Mouse (Mus musculus) thymus, postnatal 0 days (tissue): Measurements from ENCODE around the gene Fam189a1. TPM values are rescaled to one million over a fixed set of nuclear protein-coding genes. Genes with fewer than 3 reads are reported as not detected.

ENCODE experiments used
- DNase-seq: peaks from one replicate; pipeline ENCODE4 v3.0.0-alpha.2; 2015; ENCODE audit warnings: low spot score
- polyA plus RNA-seq: library from polyadenylated mRNA; unstranded; fragments of >200 nt; fragmentation: Nextera tagmentation; extraction: Ambion mirVana; gene quantifications from 2 replicates; pipeline ENCODE4 v1.2.1, GENCODE M21; 2015

The Fam189a1 gene
- polyA plus RNA-seq, 1 experiment from 2014 or later, result 0.12 TPM

- no peak for DNase-seq
These were observed 272.0 kb downstream of the Fam189a1 start for GRCm38 (mm10) chr7:64884187-64884862.

DNA sequence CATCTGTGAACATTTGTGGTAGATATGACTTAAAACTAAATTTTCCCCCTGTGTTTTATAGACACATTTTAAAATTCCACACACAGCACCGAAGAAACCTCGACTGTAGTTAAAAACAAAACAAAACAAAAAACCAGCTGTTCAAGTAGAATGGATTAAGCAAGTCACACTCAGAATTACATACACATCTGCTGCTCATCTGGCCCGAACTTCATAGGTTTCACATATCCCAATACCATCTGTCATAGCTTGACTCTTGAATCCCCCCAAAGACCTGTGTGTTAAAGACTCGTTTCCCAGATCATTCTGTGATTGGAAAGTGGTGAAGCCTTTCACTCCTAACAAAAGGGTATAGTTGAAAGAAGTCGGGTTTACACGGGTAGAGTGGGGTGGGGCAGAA lies 274.1 kb downstream of the Fam189a1 start:
- no peak for DNase-seq

- no peak for DNase-seq
These were observed 275.0 kb downstream of the Fam189a1 start for GRCm38 (mm10) chr7:64881387-64881786.

GRCm38 (mm10) chr7:64880415-64880814 lies 276.0 kb downstream of the Fam189a1 start:
- no peak for DNase-seq

GRCm38 (mm10) chr7:64874941-64875340 lies 281.4 kb downstream of the Fam189a1 start:
- DNase-seq, result no peak

DNA sequence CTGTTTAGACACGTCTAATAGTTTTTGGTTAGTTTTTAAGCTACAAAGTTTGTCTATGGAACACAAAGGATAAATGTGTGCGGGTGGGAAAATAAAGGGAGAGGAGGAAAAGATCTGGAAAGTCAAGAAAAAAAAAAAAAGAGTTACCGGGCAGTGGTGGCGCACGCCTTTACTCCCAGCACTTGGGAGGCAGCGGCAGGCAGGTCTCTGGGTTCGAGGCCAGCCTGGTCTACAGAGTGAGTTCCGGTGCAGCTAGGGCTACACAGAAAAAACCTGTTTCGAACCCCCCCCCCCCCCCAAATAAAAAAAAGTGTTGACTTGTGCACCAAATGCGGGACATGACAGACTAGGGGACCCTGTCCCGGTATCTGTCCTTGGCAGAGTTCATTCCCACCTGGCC lies 283.1 kb downstream of the Fam189a1 start:
- no peak for DNase-seq

DNA sequence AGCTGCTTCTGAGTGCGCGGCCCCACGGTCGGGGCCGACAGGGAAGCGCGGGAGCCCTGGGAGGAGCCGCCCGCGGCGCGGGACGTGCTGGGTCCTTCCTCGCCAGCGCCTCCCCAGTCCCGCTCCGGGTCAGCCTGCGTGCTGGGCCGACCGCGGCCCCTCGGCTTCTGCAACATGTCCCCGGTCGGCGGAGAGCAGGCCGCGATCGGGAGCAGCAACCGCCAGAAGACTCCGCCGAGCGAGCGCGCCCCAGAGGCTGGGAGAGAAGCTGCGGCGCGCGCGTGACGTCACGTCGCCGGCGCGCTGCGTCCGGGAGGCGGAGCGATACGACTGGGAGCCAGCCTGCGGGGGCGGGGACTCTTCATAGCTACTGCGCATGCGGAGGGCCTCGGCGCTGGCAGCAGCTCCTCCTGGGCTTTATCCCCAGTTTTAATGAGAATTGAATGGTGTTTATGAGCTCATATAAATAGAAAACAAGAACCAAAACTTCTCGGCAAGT lies 283.6 kb downstream of the Fam189a1 start, which contains the start of gene Nsmce3:
TSS of gene Nsmce3 (minus strand) at position 255 of the 499 bp plus-strand sequence.
- peak; percentile 96 for DNase-seq

GRCm38 (mm10) chr7:64871987-64872742 lies 284.2 kb downstream of the Fam189a1 start:
- peak; percentile 51 for DNase-seq

- no peak for DNase-seq
These were observed 286.8 kb downstream of the Fam189a1 start for GRCm38 (mm10) chr7:64869549-64870065.

DNA sequence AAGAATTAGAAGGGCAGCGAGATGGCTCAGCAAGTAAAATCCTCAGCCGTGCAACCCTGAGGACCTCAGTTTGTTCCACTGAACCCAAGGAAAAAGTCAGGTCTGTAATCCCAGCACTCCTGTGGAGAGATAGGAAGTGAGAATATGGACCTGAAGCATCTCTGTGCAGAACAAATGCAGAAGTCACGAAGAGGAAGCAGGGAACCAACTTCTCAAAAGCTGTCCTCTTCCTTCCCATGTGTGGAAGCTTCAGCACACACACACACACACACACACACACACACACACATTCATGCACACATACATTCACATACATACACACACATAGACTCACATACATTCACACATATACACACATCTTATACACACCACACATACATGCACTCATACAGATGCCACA lies 292.8 kb downstream of the Fam189a1 start:
- DNase-seq, result no peak

- DNase-seq, result no peak
These were observed 293.4 kb downstream of the Fam189a1 start for GRCm38 (mm10) chr7:64862978-64863377.

DNA sequence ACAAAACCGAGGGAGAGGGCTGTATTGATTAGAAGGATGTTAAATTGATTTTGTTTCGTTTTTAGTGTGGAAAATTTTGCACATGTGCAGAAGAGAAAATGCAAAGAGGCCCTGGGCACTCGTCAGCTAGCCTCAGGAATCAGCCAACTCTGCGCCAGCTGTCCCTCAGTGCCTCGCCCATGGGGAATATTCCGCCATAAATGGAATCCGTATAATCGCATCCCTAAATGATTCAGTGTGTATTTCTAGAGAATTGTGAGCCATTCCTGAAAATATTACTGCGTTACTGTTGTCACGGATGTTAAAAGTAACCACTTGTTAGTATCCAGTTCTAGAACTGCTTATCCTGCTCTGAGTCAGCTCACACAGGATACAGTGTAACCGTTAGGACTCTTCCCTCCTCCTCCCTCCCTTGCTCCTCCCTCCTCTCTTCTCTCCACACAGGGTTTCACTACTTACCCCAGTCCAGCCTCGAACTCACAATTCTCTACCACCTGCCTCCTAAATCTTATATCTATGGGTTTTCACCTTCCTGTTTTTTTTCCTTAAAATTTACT lies 299.8 kb downstream of the Fam189a1 start:
- no peak for DNase-seq

DNA sequence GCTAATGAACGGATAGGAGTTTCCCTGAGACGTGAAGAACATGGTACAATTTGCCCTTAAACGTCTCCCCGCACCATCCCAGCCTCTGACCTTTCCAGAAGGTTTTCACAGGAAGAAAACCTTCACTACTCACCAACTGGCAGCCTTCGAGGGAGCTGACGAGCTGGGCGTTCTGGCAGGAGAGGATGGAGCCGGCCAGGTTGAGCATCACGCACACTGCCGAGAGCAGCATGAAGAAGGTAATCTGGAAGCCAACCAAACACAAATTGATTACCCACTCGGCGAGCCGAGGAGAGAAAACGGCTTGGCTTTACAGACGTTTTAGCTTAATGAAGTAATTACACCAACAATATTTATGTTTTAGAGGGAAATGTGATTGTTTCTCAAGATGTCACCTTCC lies 300.4 kb downstream of the Fam189a1 start:
- DNase-seq, result no peak

GRCm38 (mm10) chr7:64855389-64855927 lies 300.9 kb downstream of the Fam189a1 start:
- no peak for DNase-seq

- DNase-seq, result peak; percentile 40
These were observed 305.6 kb downstream of the Fam189a1 start for GRCm38 (mm10) chr7:64850791-64851190.

- no peak for DNase-seq
These were observed 308.9 kb downstream of the Fam189a1 start for GRCm38 (mm10) chr7:64847366-64847899.

DNA sequence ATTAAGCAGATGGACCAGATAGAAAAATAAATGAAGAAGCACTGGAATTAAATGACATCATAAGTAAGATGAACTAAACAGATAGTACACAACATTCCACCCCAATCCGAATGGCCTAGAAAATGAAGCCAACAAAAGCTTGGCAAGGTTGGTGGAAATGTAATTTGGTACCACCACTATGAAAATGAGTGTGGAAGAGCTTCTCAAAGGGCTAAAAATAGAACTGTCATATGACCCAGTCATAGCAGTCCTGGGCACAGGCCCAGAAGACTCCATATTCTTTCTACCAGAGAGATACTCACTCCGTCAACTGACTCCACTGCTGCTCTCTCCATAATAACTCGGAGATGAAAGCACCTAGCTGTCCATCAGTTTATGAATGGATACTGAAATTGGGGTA lies 310.3 kb downstream of the Fam189a1 start:
- no peak for DNase-seq

DNA sequence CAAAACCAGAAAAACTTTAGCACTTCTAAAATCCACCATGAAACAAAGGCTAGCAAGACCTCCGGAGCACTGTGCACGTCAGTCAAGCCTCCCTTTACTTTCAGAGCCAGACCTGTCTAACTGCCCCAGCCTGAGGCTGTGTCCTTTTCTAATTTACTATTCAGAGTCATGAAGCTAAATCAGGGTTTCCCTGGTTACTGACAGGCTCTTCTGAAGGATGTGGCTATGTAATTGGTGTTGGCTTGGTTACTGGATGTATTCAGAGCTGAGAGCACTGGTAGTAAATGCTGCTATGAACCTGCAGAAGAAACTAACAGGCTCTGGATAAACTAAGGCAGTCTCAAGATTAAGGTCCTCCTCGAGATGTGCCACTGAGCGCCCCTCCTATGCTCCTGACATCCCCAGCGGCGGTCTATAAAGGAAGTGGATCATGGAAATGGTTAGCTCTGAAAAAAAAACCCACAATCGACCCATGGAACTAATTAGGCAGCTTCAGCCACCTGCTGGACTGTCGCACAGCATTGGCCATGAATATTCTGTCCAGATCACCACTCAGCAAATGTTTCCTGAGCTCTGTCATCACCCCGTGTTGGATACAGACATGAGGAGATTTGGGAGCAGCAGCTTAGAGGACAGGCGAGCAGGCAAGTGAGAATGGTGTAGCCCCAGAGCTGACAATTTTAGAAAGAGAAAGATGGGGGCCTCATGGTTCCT lies 315.3 kb downstream of the Fam189a1 start:
- DNase-seq, result no peak

DNA sequence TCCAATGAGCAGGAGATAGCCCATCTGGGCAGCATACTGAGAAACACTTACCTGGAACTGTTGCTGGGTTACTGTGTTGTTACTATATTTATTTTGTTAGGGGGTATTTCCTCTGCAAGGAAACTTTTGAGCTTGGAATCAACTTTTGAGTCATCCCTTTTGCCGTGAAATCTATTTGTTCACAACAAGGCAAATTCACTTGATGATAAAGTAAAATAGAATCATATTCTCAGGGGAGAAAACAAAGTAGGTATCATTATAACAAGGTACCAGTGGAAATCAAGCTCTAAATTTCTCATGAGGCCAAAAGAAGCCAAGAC lies 315.8 kb downstream of the Fam189a1 start:
- no peak for DNase-seq

DNA sequence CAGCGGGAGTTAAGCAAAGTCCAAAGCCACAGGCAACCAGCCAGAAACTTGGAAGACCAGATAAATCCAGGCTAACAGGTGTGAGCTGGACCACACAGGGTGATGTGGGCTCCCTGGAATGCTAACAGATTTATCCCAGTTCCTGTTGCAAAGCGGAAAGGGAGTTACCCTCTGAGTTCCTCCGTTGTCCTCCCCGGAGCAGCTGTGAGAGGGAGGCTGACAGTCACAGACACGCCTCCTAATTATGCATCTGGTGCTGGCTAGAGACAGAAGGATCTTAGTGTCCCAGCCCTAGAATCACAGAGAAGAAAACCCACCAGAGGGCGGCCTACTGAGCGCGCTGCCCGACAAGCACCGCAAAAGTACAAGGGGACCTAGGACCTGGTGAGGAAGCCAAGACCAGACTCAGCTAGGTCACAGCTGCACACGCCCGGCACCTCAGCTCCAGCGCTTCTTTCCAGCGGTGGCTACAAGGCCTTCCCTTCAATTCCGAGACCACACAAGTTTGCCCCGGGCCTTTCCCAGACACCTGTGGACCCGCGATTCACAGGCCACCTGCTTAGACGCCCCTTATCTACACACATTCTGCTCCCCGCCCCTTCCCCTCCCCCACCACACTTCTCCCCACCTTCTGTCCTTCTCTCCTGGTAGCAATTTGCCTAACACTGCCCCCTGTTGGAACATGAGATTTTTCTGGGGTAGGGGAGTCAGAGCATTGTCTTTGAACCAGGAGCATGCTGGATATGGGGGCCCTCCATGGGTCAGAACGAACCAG lies 316.4 kb downstream of the Fam189a1 start:
- peak; percentile 24 for DNase-seq
